Mouse (Mus musculus): ENCODE measurements at regions not wholly inside any gene's neighbourhood (a gene's known extent, or its start where the extent isn't known, plus 50 kb on each side); places are given as distances from the start of the nearest gene placed in this dataset.

GRCm38 (mm10) chr8:93653913-93654705 is 118.5 kb upstream of the Ces5a start:
- Histone ChIP-seq H3K27me3 (replicated peaks) (no peaks in the 10 kb centered on the region), H3K4me1 (no peaks in the 10 kb centered on the region), H3K27ac (replicated peaks) (no peak overlapping the region), H3K36me3 (no peaks in the 10 kb centered on the region), H3K4me2 (no peak overlapping the region), H3K9me3 (0 out of 2 replicates have a peak, but pooled peaks cover 5% of the 10 kb centered on the region), H3K4me3 (no peak overlapping the region), H3K9ac (no peak overlapping the region)
- no peak for ATAC-seq (ENCODE audit: extremely low read depth, insufficient number of reproducible peaks, low FRiP score, low TSS enrichment)
- 66% methylated on average over 14 of the region's 14 CpGs for WGBS

GRCm38 (mm10) chr8:93655752-93656151 is 120.1 kb upstream of the Ces5a start:
- ATAC-seq (ENCODE audit: extremely low read depth, insufficient number of reproducible peaks, low FRiP score, low TSS enrichment): no peak
- H3K9ac ChIP-seq: no peak overlapping the region
- no peaks in the 10 kb centered on the region for H3K27me3 ChIP-seq (replicated peaks)
- no peak overlapping the region for H3K4me2 ChIP-seq
- H3K9me3 ChIP-seq: no peaks in the 10 kb centered on the region
- 78% methylated on average over 9 of the region's 9 CpGs for WGBS
- H3K4me1 ChIP-seq: no peaks in the 10 kb centered on the region
- H3K36me3 ChIP-seq: no peaks in the 10 kb centered on the region
- H3K27ac ChIP-seq (replicated peaks): no peak overlapping the region
- H3K4me3 ChIP-seq: no peak overlapping the region

- Histone ChIP-seq H3K9me3 (no peaks in the 10 kb centered on the region), H3K4me2 (peak overlapping the region; percentile 68), H3K4me1 (0 out of 2 replicates have a peak, but pooled peaks cover 2% of the 10 kb centered on the region), H3K9ac (peak overlapping the region; percentile 75; the same call in 1 of the 2 replicates), H3K4me3 (peak overlapping the region; percentile 39), H3K27ac (replicated peaks) (no peak overlapping the region), H3K27me3 (replicated peaks) (no peaks in the 10 kb centered on the region), H3K36me3 (no peaks in the 10 kb centered on the region)
- 7% methylated on average over 15 of the region's 15 CpGs for WGBS
- ATAC-seq (ENCODE audit: extremely low read depth, insufficient number of reproducible peaks, low FRiP score, low TSS enrichment): peak; percentile 58; the same call in 1 of the 2 replicates
Observed at GRCm38 (mm10) chr8:93661739-93662138, 126.1 kb upstream of the Ces5a start.

GRCm38 (mm10) chr8:93662219-93662618 is 126.6 kb upstream of the Ces5a start:
- Histone ChIP-seq H3K4me2 (peak overlapping the region; percentile 68), H3K4me3 (peak overlapping the region; percentile 39), H3K27ac (replicated peaks) (no peak overlapping the region), H3K4me1 (0 out of 2 replicates have a peak, but pooled peaks cover 2% of the 10 kb centered on the region), H3K27me3 (replicated peaks) (no peaks in the 10 kb centered on the region), H3K36me3 (no peaks in the 10 kb centered on the region), H3K9ac (no peak overlapping the region), H3K9me3 (no peaks in the 10 kb centered on the region)
- WGBS: 71% methylated on average over 5 of the region's 5 CpGs
- no peak for ATAC-seq (ENCODE audit: extremely low read depth, insufficient number of reproducible peaks, low FRiP score, low TSS enrichment)

- Histone ChIP-seq H3K4me3 (no peak overlapping the region), H3K4me1 (peaks cover 9% of the 10 kb centered on the region; the same call in 1 of the 2 replicates), H3K36me3 (no peaks in the 10 kb centered on the region), H3K4me2 (no peak overlapping the region), H3K27ac (replicated peaks) (no peak overlapping the region), H3K27me3 (replicated peaks) (no peaks in the 10 kb centered on the region), H3K9ac (no peak overlapping the region), H3K9me3 (no peaks in the 10 kb centered on the region)
- WGBS: 74% methylated on average over 4 of the region's 4 CpGs
- no peak for ATAC-seq (ENCODE audit: extremely low read depth, insufficient number of reproducible peaks, low FRiP score, low TSS enrichment)
Observed at GRCm38 (mm10) chr8:93663851-93664250, 128.2 kb upstream of the Ces5a start.

- H3K9ac ChIP-seq: no peak overlapping the region
- no peaks in the 10 kb centered on the region for H3K36me3 ChIP-seq
- H3K27ac ChIP-seq (replicated peaks): no peak overlapping the region
- H3K4me2 ChIP-seq: no peak overlapping the region; the same call in 1 of the 2 replicates
- no peaks in the 10 kb centered on the region for H3K9me3 ChIP-seq
- H3K27me3 ChIP-seq (replicated peaks): no peaks in the 10 kb centered on the region
- WGBS: 53% methylated on average over 7 of the region's 7 CpGs
- H3K4me1 ChIP-seq: peaks cover 7% of the 10 kb centered on the region; the same call in 1 of the 2 replicates
- H3K4me3 ChIP-seq: no peak overlapping the region
- ATAC-seq (ENCODE audit: extremely low read depth, insufficient number of reproducible peaks, low FRiP score, low TSS enrichment): no peak
Observed at GRCm38 (mm10) chr8:93668306-93668705, 132.7 kb upstream of the Ces5a start.

GRCm38 (mm10) chr8:93674721-93675120 is 135.0 kb upstream of the Gnao1 start:
- Histone ChIP-seq H3K9ac (no peak overlapping the region), H3K4me3 (no peak overlapping the region), H3K4me2 (no peak overlapping the region), H3K27me3 (replicated peaks) (no peaks in the 10 kb centered on the region), H3K36me3 (no peaks in the 10 kb centered on the region), H3K27ac (replicated peaks) (no peak overlapping the region), H3K4me1 (no peaks in the 10 kb centered on the region), H3K9me3 (no peaks in the 10 kb centered on the region)
- no peak for ATAC-seq (ENCODE audit: extremely low read depth, insufficient number of reproducible peaks, low FRiP score, low TSS enrichment)
- 55% methylated on average over 3 of the region's 3 CpGs for WGBS

- ATAC-seq (ENCODE audit: extremely low read depth, insufficient number of reproducible peaks, low FRiP score, low TSS enrichment): no peak
- Histone ChIP-seq H3K9ac (no peak overlapping the region), H3K9me3 (no peaks in the 10 kb centered on the region; the same call in 1 of the 2 replicates), H3K4me1 (no peaks in the 10 kb centered on the region), H3K36me3 (no peaks in the 10 kb centered on the region), H3K27me3 (replicated peaks) (no peaks in the 10 kb centered on the region), H3K27ac (replicated peaks) (no peak overlapping the region), H3K4me2 (no peak overlapping the region), H3K4me3 (no peak overlapping the region)
- 79% methylated on average over 12 of the region's 12 CpGs for WGBS
Observed at GRCm38 (mm10) chr8:93683773-93684391, 125.9 kb upstream of the Gnao1 start.

- ATAC-seq (ENCODE audit: extremely low read depth, insufficient number of reproducible peaks, low FRiP score, low TSS enrichment): no peak
- 90% methylated on average over 6 of the region's 6 CpGs for WGBS
Observed at GRCm38 (mm10) chr8:93684392-93684791, 125.4 kb upstream of the Gnao1 start.

GRCm38 (mm10) chr8:93688845-93689244 is 120.9 kb upstream of the Gnao1 start:
- Histone ChIP-seq H3K9ac (no peak overlapping the region), H3K4me3 (no peak overlapping the region), H3K4me1 (no peaks in the 10 kb centered on the region), H3K4me2 (no peak overlapping the region), H3K27ac (replicated peaks) (no peak overlapping the region), H3K9me3 (no peaks in the 10 kb centered on the region), H3K36me3 (no peaks in the 10 kb centered on the region), H3K27me3 (replicated peaks) (no peaks in the 10 kb centered on the region)
- ATAC-seq (ENCODE audit: extremely low read depth, insufficient number of reproducible peaks, low FRiP score, low TSS enrichment): no peak
- 65% methylated on average over 7 of the region's 7 CpGs for WGBS

More at GRCm38 (mm10) chr8:93684392-93684791, 125.4 kb upstream of the Gnao1 start:
- Histone ChIP-seq H3K4me3 (no peak overlapping the region), H3K9ac (no peak overlapping the region), H3K27me3 (replicated peaks) (no peaks in the 10 kb centered on the region), H3K4me2 (no peak overlapping the region), H3K27ac (replicated peaks) (no peak overlapping the region), H3K36me3 (no peaks in the 10 kb centered on the region), H3K9me3 (no peaks in the 10 kb centered on the region; the same call in 1 of the 2 replicates), H3K4me1 (no peaks in the 10 kb centered on the region)

GRCm38 (mm10) chr8:93689832-93690471 is 119.8 kb upstream of the Gnao1 start:
- Histone ChIP-seq H3K4me2 (no peak overlapping the region), H3K9me3 (no peaks in the 10 kb centered on the region), H3K4me1 (no peaks in the 10 kb centered on the region), H3K4me3 (no peak overlapping the region), H3K27ac (replicated peaks) (no peak overlapping the region), H3K9ac (no peak overlapping the region), H3K36me3 (no peaks in the 10 kb centered on the region), H3K27me3 (replicated peaks) (no peaks in the 10 kb centered on the region)
- no peak for ATAC-seq (ENCODE audit: extremely low read depth, insufficient number of reproducible peaks, low FRiP score, low TSS enrichment)
- WGBS: 72% methylated on average over 4 of the region's 4 CpGs
